Mouse (Mus musculus) urinary bladder, adult 18-20 months (tissue): ENCODE data around the gene Vps13d.
A peak's percentile ranks its signal among the peaks of the same experiment; 100 is the strongest.

ENCODE experiments used
- DNase-seq, 2 experiments: peaks; one replicate each; pipeline ENCODE4 v3.0.0; 2022; ENCODE audit warnings: low spot score in 2 of 2, mixed read lengths in 2 of 2

Vps13d gene

DNA sequence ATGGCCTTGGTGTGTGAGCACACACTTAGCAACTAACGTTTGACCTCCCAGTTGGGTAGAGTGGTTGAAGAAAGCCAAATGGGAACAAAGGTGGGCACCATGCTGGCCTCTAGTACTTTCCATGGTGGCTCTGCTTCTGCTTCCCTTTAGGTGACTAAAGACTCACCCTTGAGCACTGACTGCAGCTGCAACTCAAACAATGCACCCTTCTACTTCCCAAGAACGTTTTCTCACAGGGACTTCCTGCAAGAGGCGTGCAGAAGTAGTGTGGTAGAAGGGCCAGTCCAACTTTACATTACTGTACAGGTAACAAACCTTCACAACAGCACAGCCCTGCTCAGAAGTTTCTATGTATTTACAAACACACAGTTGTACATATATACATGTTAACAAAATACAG, 220.3 kb downstream of the Vps13d start:
- no peak for DNase-seq

DNA sequence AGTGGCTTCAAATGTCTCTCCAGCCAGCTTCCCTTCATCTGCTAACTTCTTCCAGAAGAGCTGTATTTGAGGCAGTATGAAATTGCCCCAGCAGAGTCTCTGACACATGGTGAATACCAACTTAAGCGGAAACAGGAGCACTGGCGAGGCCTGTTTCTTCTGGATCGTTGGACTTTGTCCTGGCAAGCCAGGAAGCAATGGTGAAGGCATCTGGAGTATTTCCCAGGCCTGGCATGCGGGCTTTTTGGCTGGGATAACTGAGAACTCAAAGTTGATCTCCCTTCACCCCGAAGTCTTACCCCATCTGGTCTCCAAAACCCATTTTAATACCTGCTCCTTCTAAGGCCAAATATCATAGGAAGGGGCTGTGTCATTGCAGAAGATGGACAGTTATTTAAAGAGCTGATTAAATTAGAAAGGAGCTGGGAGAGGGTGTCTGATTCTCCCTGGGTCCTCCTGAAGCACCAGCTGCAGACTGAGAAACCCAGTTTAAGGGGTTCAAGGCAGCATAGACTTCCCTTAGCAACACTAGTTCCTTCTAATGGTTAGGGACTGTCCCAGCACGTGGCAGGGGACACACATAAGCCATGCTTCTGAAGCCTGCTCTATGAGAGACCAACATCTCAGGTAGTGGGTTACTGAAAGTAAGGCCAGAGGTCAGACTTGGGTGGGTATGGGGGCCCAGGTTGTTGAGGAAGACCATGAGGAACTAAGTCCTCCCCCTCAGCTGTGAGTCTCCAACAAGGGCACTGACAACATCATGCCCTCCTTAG, 221.7 kb downstream of the Vps13d start:
- no peak for DNase-seq

DNA sequence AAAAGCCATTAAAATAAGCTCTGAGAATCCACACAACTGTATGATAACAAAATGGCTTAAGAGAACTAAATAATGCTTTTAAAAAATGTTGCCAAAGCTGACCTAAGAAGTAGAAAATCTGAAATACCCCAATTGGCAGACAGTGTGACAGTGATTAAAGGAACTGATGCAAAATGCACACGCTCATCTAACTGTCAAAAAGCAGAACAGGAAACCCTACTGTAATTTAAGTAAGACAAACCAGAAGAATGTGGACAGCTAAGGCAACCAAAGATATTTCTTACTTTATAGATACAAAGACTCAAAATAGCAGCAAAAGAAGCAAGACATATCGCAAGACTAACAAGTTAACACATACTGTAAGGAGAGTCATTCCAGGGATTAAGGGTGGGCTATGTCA, 223.8 kb downstream of the Vps13d start:
- DNase-seq: no peak

DNA sequence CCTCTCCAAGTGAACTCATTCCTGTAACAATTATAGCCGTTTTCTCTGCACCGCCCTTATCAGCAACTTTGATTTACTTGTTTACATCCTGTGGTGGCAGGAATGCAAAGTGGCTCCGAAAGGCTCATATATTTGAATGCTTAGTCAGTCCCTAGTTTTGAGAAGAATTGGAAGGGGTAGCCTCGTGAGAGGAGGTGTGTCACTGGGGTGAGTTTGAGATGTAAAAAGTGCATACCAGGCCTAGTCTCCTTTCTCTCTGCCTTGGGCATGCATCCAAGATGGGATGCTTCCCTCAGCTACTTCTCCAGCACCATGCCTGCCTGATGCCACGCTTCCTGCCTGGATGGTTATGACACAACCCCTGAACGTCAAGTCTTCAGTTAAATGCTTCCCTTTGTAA, 225.8 kb downstream of the Vps13d start:
- no peak for DNase-seq

DNA sequence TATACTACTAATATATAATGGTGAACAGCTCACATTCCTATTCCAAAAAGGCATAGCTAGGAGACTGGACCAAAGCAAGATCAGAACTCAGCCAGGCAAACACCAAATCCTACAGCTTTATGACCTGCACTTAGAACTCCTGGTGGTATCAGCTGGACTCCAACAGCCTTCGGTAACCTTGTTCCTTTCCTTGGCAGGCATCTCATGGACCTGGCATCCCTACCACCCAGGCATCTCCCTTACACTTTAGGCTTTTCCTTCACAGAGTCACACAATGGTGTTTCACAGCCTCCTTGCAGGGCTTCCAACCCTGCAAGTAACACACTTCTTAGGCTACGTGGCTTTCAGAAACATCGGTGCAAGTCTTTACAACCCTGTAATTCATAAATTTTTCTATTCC, 226.4 kb downstream of the Vps13d start:
- DNase-seq: no peak

DNA sequence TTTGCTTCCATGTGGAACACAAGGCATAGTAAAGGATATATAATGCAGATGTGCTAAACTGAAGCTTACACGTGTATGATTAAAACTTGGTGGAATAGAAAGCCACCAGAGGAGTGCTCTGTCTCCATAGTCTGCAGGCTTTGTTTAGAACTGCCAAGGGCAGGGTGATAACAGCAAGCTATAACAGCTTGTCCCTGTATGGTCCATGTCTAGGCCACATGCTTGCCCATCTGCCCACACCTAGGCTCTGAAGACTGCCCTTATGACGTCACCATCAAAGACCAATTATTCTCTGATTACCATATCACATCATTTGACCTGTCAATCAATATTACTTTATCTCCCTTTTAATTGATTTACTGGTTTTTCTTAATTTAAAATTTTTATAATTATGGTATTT, 229.6 kb downstream of the Vps13d start:
- DNase-seq: no peak

DNA sequence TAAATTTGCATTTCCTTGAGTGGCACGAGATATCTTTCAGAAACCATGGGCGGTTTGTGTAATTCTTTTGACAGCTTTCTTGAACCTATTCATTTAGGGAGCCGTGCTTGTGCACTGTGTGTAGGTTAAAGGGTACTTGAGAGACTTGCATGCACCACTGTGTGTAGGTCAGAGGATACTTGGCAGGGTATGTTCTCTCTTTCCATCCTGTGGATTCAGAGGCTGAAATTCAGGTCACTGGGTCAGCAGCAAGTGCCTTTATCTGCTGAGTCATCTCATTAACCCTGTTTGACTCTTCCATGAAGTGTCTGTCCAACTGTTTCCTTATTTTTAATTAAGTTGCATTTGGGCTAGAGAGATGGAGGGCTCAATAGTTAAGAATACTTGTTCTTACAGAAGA, 233.1 kb downstream of the Vps13d start:
- DNase-seq: no peak

DNA sequence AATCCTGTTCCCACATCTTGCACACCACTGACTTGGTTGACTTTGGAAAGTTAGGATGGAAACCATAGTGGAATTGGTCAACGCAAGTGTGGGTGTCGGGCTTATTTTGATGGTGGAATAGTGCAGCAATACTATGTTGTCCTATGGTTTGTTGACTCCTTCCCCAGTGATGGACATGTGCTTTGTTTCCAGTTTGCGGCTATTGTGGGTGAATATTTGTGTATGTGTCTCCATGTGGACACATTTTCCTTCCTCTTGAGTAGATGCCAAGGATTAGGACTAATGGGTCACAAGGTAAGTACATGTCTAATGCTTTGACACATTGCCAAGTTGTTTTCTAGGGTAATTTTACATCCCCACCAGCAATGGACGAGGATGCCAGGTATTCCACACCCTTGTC, 233.6 kb downstream of the Vps13d start:
- no peak for DNase-seq

DNA sequence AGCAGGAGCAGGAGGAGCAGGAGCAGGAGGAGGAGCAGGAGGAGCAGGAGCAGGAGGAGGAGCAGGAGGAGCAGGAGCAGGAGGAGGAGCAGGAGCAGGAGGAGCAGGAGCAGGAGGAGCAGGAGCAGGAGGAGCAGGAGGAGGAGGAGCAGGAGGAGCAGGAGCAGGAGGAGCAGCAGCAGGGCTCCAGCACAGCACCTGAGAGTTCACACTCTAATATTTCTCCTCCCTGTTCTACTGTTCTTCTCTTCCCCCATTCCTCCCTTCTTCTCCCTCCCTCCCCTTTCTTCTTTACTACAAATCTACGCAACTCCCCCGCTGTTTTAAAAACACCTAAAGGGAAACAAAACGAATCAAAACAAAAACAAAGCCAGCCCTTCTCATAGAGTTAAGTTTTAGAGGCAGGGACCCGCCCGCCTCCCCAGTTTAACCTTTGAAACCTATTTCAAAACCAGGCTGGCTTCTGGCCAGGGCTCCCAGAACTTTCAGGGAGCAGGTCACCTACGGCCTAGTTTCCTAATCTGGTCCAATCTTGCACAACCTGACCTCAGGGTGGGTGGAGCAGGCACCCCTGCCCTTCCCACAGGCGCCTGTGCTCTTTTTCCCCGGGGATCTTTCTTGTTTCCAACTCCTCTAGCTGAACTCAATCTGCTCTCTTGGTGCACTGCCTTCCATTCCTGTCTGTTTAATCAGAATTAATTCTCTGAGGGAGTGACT, 234.5 kb downstream of the Vps13d start:
- peak; percentile 88 to 91 for DNase-seq

DNA sequence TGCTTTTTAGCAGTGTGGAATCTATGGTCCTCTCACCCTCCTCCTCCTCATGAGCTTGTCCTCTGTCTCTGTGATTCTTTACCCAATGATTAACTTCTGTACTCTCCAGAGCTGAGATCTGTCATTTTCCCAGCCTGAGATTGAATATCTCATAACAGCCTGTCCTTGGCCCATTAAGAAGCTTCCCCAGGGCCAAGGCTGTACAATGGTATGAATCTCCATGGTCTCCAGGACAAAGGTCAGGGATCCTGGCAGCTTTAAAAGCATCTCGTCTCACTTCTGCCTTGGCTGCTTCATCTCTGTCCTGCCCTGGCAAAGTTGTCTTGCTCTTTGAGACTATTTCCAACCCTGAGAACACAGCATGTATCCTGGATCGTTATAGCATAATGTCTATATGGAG, 237.1 kb downstream of the Vps13d start:
- no peak for DNase-seq

DNA sequence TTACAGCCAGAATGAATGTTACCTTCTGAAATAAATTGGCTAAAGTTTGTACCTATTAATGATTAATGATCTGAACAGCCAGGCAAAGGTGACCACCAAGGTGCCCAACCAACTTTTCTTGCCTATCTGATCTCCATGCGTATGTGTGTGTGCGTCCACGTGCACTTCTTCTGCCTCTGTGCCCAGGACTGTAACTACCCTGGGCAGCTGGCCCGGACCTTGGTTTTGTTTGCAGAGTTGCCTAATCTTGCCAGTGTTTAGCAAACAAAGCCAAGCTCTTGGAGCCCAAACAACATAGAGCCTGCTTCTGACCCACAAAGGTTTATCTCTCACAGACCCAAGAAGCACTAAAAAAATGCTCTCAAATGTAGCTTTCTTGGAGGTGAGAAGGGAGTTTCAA, 237.6 kb downstream of the Vps13d start:
- DNase-seq: peak in 1 of 2 experiments; percentile 85

DNA sequence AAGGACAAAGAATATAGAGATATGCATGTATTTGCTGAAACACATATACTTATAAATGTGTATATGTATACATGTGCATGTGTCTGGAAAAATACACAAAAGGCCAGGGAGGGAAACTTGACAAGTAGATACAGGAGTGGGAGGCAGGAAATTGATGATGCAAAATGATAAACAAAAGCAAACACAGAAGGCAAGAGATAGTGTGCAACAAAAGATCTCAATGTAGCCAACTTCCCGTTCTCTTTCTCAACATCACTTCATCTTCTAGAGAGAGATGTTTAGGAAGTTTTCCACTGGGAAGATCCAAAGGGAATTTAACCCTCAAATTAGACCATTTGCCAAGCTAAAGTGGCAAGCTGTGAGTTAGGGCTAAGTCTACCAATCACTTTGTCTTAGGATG, 238.5 kb downstream of the Vps13d start:
- no peak for DNase-seq

DNA sequence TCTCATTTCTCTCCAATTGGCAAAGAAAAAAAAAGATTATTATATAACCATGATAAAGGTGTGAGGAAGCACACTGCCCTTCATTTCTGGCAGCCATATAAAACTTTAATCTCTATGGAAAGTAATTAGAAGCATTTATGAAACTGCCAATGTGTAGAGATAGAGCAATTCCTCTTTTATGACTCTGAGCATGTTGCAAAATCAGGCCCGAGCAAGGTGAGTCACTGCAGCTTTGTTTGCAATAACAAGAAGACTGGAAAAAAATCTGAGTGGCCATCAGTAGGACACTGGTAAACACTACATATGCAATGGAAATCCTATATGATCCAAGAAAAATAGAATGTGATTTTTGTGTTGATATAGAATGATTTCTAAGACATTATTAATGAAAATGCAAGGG, 238.9 kb downstream of the Vps13d start:
- peak in 1 of 2 experiments; percentile 49 for DNase-seq

DNA sequence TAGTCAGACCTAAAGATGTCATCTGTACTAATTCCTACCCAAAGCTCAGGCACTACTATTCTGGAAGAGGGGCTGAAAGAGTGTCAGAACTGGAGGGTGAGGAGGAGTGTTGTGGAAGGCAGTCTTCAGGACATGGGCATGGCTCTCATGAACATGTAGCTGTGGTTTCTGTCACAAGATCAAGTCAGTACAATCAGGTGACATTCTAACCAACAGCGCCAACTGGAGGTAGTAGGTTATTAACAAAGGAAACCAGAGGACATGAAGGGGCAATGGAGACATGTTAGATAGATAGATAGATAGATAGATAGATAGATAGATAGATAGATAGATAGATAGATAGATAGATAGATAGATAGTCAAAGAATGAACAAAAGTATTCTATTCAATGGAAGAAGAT, 241.4 kb downstream of the Vps13d start:
- DNase-seq: no peak

DNA sequence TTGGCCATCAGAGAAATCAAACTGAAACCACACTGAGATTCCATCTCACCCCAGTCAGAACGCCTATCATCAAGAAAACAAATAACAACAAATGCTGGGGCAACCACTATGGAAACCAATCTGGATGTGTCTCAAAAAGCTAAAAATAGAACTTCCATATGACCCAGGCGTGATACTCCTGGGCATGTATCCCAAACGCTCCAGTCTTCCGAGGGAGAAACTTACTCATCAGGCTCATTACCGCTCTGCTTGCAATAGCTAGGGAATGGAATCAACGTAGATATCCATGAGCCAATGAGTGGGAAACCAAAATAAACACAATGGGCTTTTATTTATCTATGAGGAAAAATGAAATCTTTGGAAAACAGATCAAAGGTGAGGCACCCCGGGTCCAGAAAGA, 242.9 kb downstream of the Vps13d start:
- DNase-seq: no peak

DNA sequence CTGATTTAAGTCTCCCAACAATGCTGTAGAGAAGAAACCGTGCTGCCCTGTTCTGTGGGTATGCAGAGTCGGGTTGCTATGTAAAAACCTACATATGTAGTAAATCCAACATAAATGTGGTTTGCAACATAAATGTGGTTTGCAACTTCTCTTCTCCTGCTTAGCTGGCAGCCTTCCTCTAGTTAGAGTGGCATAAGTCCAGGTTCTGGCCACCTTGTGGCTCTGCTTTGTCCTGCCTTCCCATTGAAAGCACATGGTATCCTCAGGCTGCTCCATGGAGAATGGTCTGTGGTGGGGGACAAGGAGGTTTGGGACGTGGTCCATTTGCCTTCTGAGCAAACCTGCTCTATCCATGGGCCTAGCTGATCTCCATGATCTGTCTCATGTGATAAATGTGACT, 243.9 kb downstream of the Vps13d start:
- no peak for DNase-seq

DNA sequence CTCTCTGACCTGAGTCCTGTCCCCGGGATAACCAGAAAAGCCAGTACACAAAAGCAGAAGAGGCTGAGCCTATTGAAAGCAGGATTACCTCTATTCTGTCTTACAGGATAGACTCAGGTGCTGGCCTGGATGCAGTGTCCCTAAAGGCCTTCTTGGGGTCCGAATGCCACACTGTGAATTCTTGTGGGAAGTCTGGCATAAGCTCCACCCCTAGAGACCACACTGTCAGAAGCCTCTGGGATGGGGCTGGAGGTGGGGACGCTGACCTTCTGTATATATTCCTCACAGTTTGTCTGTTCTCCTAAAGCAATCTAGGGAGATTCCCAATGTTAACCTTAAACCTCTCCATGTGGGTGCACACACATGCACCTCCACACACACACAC, 244.5 kb downstream of the Vps13d start:
- DNase-seq: no peak

DNA sequence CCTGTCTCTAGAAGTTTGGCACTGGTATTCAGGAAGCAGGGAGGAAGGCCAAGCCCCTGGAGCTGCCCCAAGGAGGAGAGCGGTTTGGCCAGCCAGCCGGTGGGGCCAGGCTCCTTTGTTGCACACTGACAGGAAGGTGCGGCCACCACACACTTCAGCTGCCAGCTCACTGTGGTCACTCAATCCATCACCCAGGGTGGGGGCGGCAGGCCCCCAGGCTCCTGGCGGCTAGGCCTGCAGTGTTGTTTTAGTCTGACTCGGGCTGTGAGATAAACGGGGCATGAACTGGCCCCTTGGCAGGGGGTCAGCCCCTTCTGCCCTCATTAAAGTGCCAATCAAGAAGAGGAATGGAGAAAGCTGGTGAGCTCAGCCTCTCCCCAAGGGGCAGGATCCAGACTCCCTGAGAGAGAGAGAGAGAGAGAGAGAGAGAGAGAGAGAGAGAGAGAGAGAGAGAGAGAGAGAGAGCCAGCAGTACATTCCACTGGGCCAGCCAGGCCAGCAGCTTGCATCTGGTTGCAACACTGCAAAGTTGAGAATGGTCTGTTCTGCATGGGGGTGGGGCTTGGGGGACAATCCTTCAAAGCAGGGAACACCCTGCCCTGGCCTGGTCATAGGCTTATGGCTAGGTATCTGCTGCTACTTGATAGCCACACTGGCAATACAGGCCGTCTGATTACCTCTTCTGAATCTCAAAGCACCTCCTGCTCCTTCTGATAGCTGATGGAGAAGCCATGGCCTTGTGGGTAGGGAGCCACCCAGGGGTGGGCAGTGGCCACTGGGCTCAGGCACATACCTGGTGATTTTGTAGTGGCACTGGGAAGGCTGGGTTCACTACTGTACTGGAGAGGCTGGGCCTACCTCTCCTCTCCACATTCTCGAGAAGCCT, 245.1 kb downstream of the Vps13d start:
- peak; percentile 68 to 76 for DNase-seq

DNA sequence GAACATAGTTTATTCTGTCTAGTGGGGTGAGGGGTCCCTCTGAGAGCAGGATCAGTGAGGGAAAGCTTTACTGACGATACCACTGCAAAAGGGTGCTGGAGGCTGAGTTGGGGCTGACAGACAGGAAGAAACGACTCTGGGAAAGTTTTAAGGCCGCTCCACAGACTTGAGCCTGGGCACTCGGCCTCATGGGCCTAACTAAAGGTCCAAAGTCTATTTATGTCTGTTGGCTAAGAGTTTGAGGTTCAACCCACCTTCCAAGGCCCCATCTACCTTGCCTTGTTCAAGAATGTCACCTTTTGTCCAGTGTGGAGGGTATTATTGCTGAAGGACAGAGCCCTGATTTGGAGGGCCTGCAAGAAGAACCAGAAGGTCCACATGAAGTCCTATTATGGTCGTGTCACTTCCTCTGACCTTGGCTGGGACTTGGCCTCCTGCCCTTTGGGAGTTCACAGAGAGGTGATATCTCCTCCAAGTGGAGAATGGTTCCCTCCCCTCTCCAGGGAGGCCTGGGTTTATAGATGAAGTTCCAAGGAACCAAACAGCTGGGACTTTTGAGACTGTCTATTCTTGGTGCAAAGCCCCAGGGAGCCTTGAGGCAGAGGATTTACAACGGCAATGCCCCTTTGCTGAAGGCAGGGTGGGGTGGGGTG, 246.9 kb downstream of the Vps13d start:
- peak in 1 of 2 experiments; percentile 63 for DNase-seq

DNA sequence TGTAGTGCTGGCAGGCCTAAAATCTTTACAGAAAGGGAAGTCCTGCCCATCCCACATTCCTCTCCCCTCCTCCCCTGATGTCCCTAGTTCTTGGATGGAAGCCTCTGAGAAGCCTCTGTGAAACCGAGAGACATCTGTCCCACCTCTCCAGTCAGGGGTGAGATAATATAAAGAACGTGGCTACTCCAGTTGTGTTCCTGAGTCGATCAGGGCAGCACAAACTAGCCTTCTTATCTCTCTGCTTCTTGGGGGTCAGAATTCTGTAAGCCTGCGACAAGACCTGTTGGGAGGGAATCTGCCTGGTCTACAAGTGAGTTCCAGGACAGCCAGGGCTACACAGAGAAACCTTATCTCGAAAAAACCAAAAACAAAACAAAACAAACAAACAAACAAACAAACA, 251.5 kb downstream of the Vps13d start:
- no peak for DNase-seq

DNA sequence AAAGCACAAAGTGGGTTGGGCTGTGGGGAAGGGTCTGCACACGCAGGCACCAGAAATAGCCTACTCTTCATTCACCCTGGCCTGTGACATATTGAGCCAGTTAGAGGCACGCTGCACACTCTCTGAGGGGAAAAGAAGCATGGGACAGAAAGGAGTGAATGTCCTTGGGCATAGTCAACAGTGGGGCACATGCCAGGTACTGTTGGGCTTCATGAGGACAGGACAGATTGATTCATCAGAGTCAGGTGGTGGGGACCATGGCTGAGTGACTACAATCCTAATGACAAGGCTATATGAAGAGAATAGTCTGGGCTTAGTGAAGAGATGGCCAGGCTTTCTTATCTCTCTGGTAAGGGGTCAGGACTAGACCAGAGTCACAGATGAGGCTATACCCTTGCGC, 252.4 kb downstream of the Vps13d start:
- DNase-seq: no peak
